Mouse (Mus musculus): ENCODE measurements around the gene Guca2a.

- TF ChIP-seq POLR2A (IDR thresholded peaks at IDR 0.05; ENCODE audit: borderline replicate concordance, control insufficient read depth, low read depth, low read length) (no peak), CTCF (IDR thresholded peaks at IDR 0.05; ENCODE audit: control insufficient read depth, insufficient read depth, low read length) (no peak)
Measured at GRCm38 (mm10) chr4:119638656-119639055, 1.2 kb downstream of the Guca2a start.

All from bone marrow, adult 2 months (tissue).